Mouse (Mus musculus): Measurements from ENCODE around the gene Rad9a. TPM values are rescaled to one million over a fixed set of nuclear protein-coding genes. Genes with fewer than 3 reads are reported as not detected.

Rad9a gene
- polyA plus RNA-seq, 1 experiment = 33.3 TPM

DNA sequence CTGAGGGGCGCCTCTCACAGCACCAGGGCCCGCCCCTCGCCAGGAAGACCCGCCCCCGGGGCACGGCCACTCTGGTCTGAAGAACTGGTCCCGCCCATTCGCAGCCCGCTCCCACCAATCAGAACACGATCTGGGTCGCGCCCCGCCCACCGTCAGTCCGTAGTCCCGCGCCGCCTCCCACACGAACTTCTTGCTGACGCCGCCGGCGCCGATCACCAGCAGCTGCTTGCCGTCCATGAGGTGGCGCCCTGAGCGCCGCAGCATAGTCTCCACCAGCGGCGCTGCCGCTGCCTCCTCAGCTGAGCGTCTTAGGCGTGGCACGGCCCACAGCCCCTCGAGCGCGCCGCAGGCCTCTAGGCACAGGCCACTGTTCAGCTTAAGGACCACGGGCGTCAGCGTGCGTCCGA, 32.1 kb downstream of the Rad9a start:
- Histone ChIP-seq H3ac (ENCODE audit: control insufficient read depth, insufficient read length, low read depth) (peak overlapping the region; percentile 68), H3K27me3 (ENCODE audit: control insufficient read depth, insufficient read depth, insufficient read length) (no peaks in the 10 kb centered on the region), H3K79me2 (ENCODE audit: control insufficient read depth, insufficient read depth) (no peaks in the 10 kb centered on the region), H3K36me3 (ENCODE audit: control insufficient read depth, insufficient read depth) (no peaks in the 10 kb centered on the region), H3K4me3 (ENCODE audit: insufficient read depth, poor library complexity, severe bottlenecking) (peak overlapping the region; percentile 30), H3K79me3 (ENCODE audit: low read depth) (no peaks in the 10 kb centered on the region)
- TF ChIP-seq USF1 (IDR thresholded peaks at IDR 0.05; ENCODE audit: low read depth) = no peak
- no peak for TF ChIP-seq MYOD1 (IDR thresholded peaks at IDR 0.05; ENCODE audit: control insufficient read depth, insufficient read length, low read depth)
- no peak for TF ChIP-seq FOSL1 (IDR thresholded peaks at IDR 0.05; ENCODE audit: insufficient read depth, low read length, poor library complexity, severe bottlenecking)
- peak; percentile 99 for TF ChIP-seq CTCF (IDR thresholded peaks at IDR 0.05; ENCODE audit: control insufficient read depth, insufficient read depth, insufficient read length)
- peak; percentile 85 for TF ChIP-seq MAX (IDR thresholded peaks at IDR 0.05)
- no peak for TF ChIP-seq MYOG (IDR thresholded peaks at IDR 0.05; ENCODE audit: control insufficient read depth, extremely low read depth, insufficient read length)
- TF ChIP-seq CEBPB (IDR thresholded peaks at IDR 0.05; ENCODE audit: low read depth) = no peak

DNA sequence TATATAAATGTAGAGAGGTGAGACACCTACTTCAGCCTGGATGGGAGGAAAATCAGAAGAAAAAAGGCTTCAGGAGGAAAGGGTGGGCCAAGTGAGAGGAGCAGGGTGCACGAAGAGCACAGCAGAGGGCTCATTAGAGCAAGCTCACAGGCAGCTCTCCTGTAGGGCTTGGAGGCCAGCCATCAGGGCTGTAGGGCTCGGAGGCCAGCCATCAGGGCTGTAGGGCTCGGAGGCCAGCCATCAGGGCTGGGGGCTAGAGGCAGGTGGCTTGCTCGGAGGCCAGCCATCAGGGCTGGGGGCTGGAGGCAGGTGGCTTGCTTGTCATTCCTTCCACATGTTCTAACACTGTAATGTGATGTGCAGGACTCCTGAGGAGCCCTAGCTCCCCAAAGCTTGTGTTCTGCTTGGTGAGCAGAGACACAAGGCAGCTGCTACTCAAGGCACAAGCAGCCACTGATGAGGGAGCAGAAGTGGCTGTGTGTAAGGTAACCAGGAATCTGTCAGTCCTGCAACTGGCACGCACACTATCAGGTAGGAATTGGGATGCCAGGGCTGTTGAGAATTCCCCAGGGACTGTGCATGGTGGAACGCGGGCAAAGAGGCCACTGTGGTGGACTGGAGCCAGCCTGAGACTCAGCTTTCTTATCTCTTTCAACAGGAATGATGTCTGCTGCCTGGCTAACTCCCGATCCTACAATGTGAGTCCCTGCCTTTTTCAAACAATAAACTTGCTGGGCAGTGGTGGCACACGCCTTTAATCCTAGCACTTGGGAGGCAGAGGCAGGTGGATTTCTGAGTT, 34.6 kb downstream of the Rad9a start:
- Histone ChIP-seq H3K79me3 (ENCODE audit: low read depth) (peaks cover 4% of the 10 kb centered on the region), H3K79me2 (ENCODE audit: control insufficient read depth, insufficient read depth) (peaks cover 11% of the 10 kb centered on the region), H3ac (ENCODE audit: control insufficient read depth, insufficient read length, low read depth) (no peak overlapping the region), H3K36me3 (ENCODE audit: control insufficient read depth, insufficient read depth) (peaks cover 3% of the 10 kb centered on the region), H3K27me3 (ENCODE audit: control insufficient read depth, insufficient read depth, insufficient read length) (no peaks in the 10 kb centered on the region), H3K4me3 (ENCODE audit: insufficient read depth, poor library complexity, severe bottlenecking) (no peak overlapping the region)
- TF ChIP-seq MYOD1 (IDR thresholded peaks at IDR 0.05; ENCODE audit: control insufficient read depth, insufficient read length, low read depth) = no peak
- TF ChIP-seq MAX (IDR thresholded peaks at IDR 0.05) = no peak
- TF ChIP-seq CTCF (IDR thresholded peaks at IDR 0.05; ENCODE audit: control insufficient read depth, insufficient read depth, insufficient read length) = no peak
- TF ChIP-seq MYOG (IDR thresholded peaks at IDR 0.05; ENCODE audit: control insufficient read depth, extremely low read depth, insufficient read length) = no peak
- TF ChIP-seq FOSL1 (IDR thresholded peaks at IDR 0.05; ENCODE audit: insufficient read depth, low read length, poor library complexity, severe bottlenecking) = no peak
- no peak for TF ChIP-seq USF1 (IDR thresholded peaks at IDR 0.05; ENCODE audit: low read depth)
- no peak for TF ChIP-seq CEBPB (IDR thresholded peaks at IDR 0.05; ENCODE audit: low read depth)

DNA sequence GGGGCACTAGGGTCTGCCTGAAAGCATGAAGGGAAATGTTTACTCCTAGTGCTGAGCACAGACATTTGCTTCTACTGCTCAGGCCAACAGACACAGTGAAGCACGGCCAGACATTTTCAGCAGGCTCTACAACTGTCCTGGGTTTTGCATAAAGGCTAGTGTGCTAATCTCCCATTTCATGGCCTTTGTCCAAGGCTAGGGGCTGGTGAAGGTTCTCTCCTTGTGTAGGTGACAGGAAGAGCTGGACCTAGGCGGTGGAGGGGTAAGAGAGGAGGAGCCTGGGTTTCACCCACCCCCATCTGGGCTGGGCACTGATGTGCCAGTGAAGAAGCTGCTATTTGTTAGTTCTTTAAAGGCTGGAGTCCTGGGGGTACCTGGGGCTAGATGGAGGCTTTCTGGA, 36.7 kb downstream of the Rad9a start:
- H3K79me3 ChIP-seq (ENCODE audit: low read depth) = peaks cover 8% of the 10 kb centered on the region
- H3ac ChIP-seq (ENCODE audit: control insufficient read depth, insufficient read length, low read depth) = no peak overlapping the region
- H3K4me3 ChIP-seq (ENCODE audit: insufficient read depth, poor library complexity, severe bottlenecking) = no peak overlapping the region
- H3K36me3 ChIP-seq (ENCODE audit: control insufficient read depth, insufficient read depth) = peaks cover 15% of the 10 kb centered on the region
- peaks cover 16% of the 10 kb centered on the region for H3K79me2 ChIP-seq (ENCODE audit: control insufficient read depth, insufficient read depth)
- H3K27me3 ChIP-seq (ENCODE audit: control insufficient read depth, insufficient read depth, insufficient read length) = no peaks in the 10 kb centered on the region
- TF ChIP-seq CEBPB (IDR thresholded peaks at IDR 0.05; ENCODE audit: low read depth) (no peak), MAX (IDR thresholded peaks at IDR 0.05) (no peak), MYOD1 (IDR thresholded peaks at IDR 0.05; ENCODE audit: control insufficient read depth, insufficient read length, low read depth) (no peak), CTCF (IDR thresholded peaks at IDR 0.05; ENCODE audit: control insufficient read depth, insufficient read depth, insufficient read length) (no peak), FOSL1 (IDR thresholded peaks at IDR 0.05; ENCODE audit: insufficient read depth, low read length, poor library complexity, severe bottlenecking) (no peak), USF1 (IDR thresholded peaks at IDR 0.05; ENCODE audit: low read depth) (no peak), MYOG (IDR thresholded peaks at IDR 0.05; ENCODE audit: control insufficient read depth, extremely low read depth, insufficient read length) (no peak)

DNA sequence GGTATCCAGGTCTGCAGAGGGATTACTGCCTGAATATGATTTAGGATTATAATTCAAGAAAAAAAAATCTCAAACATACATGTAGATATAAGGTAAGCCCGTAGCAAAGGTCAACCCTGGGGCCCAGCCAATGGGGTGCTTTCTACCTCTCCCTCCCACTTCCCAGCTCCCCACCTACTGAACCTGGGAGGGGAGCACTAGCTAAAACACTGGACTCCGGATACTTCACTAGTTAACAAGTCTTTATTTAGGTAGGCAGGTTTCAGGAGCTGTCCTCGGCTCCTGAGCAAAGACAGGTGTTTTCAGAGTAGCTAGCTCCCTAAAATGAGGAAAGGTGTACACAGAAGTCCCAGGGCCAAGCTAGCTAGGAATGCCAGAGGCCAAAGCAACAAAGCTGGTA, 37.4 kb downstream of the Rad9a start:
- no peak overlapping the region for H3K4me3 ChIP-seq (ENCODE audit: insufficient read depth, poor library complexity, severe bottlenecking)
- H3K79me2 ChIP-seq (ENCODE audit: control insufficient read depth, insufficient read depth) = peaks cover 16% of the 10 kb centered on the region
- H3K36me3 ChIP-seq (ENCODE audit: control insufficient read depth, insufficient read depth) = peaks cover 21% of the 10 kb centered on the region
- TF ChIP-seq CEBPB (IDR thresholded peaks at IDR 0.05; ENCODE audit: low read depth) = no peak
- TF ChIP-seq MAX (IDR thresholded peaks at IDR 0.05) = no peak
- no peak for TF ChIP-seq FOSL1 (IDR thresholded peaks at IDR 0.05; ENCODE audit: insufficient read depth, low read length, poor library complexity, severe bottlenecking)
- TF ChIP-seq MYOD1 (IDR thresholded peaks at IDR 0.05; ENCODE audit: control insufficient read depth, insufficient read length, low read depth) = no peak
- TF ChIP-seq MYOG (IDR thresholded peaks at IDR 0.05; ENCODE audit: control insufficient read depth, extremely low read depth, insufficient read length) = no peak
- no peak for TF ChIP-seq USF1 (IDR thresholded peaks at IDR 0.05; ENCODE audit: low read depth)
- TF ChIP-seq CTCF (IDR thresholded peaks at IDR 0.05; ENCODE audit: control insufficient read depth, insufficient read depth, insufficient read length) = no peak
- H3ac ChIP-seq (ENCODE audit: control insufficient read depth, insufficient read length, low read depth) = no peak overlapping the region
- no peaks in the 10 kb centered on the region for H3K27me3 ChIP-seq (ENCODE audit: control insufficient read depth, insufficient read depth, insufficient read length)
- peaks cover 8% of the 10 kb centered on the region for H3K79me3 ChIP-seq (ENCODE audit: low read depth)

DNA sequence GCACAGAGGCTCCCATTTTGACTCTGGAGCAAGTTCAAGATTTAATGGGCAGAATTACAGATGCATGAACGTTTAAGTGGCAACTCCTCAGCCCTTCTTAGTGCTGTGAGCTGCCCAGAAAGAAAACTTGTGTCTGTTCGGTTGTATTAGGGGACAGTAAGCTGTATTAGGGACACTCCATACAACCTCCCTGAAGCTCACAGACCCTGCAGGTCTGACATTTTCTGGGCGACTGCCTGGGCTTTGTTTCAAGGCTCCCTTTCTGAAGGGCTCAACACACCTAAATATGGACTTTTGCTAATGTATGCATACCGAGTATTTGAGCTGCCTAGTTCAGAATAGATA, 37.9 kb downstream of the Rad9a start:
- Histone ChIP-seq H3K79me3 (ENCODE audit: low read depth) (peaks cover 8% of the 10 kb centered on the region), H3K79me2 (ENCODE audit: control insufficient read depth, insufficient read depth) (peaks cover 16% of the 10 kb centered on the region), H3K27me3 (ENCODE audit: control insufficient read depth, insufficient read depth, insufficient read length) (no peaks in the 10 kb centered on the region), H3K36me3 (ENCODE audit: control insufficient read depth, insufficient read depth) (peaks cover 21% of the 10 kb centered on the region), H3ac (ENCODE audit: control insufficient read depth, insufficient read length, low read depth) (peak overlapping the region; percentile 2), H3K4me3 (ENCODE audit: insufficient read depth, poor library complexity, severe bottlenecking) (peak overlapping the region; percentile 72)
- no peak for TF ChIP-seq USF1 (IDR thresholded peaks at IDR 0.05; ENCODE audit: low read depth)
- no peak for TF ChIP-seq CEBPB (IDR thresholded peaks at IDR 0.05; ENCODE audit: low read depth)
- TF ChIP-seq CTCF (IDR thresholded peaks at IDR 0.05; ENCODE audit: control insufficient read depth, insufficient read depth, insufficient read length) = no peak
- no peak for TF ChIP-seq MYOD1 (IDR thresholded peaks at IDR 0.05; ENCODE audit: control insufficient read depth, insufficient read length, low read depth)
- no peak for TF ChIP-seq MAX (IDR thresholded peaks at IDR 0.05)
- TF ChIP-seq FOSL1 (IDR thresholded peaks at IDR 0.05; ENCODE audit: insufficient read depth, low read length, poor library complexity, severe bottlenecking) = no peak
- no peak for TF ChIP-seq MYOG (IDR thresholded peaks at IDR 0.05; ENCODE audit: control insufficient read depth, extremely low read depth, insufficient read length)

Data from C2C12 (cell line).